Mouse (Mus musculus) CH12.LX (cell line): ENCODE data around the gene Sae1.

Source experiments
- BHLHE40 ChIP-seq: IDR thresholded peaks from 2 replicates; pipeline ENCODE4 v1.6.1; 2011; ENCODE audit warnings: mild to moderate bottlenecking, low read depth, low read length, improper control_type of control experiment
- CHD2 ChIP-seq: IDR thresholded peaks from 2 replicates; pipeline ENCODE4 v1.6.1; 2011; ENCODE audit warnings: low read length, improper control_type of control experiment
- CTCF ChIP-seq, 2 experiments: IDR thresholded peaks in 1 of 2; conservative IDR thresholded peaks in 1 of 2; 2 replicates each; pipeline ENCODE4 v1.5.1; 2011 to 2012; ENCODE audit warnings: low read depth in 2 of 2, low read length in 2 of 2, improper control_type of control experiment in 1 of 2, inconsistent platforms in 1 of 2, mild to moderate bottlenecking in 1 of 2, moderate library complexity in 1 of 2
- ELF1 ChIP-seq: IDR thresholded peaks from 2 replicates; pipeline ENCODE4 v1.6.1; 2014; ENCODE audit warnings: low read depth, mild to moderate bottlenecking, inconsistent platforms, low read length, improper control_type of control experiment
- EP300 ChIP-seq: IDR thresholded peaks from 2 replicates; pipeline ENCODE4 v1.6.1; 2011; ENCODE audit warnings: low read length, improper control_type of control experiment
- ETS1 ChIP-seq: conservative IDR thresholded peaks from 2 replicates; pipeline ENCODE4 v1.6.1; 2012; ENCODE audit warnings: low read depth, mild to moderate bottlenecking, inconsistent platforms, low read length, improper control_type of control experiment, moderate library complexity
- HCFC1 ChIP-seq: IDR thresholded peaks from 2 replicates; pipeline ENCODE4 v1.6.1; 2012; ENCODE audit warnings: low read depth, mild to moderate bottlenecking, inconsistent platforms, low read length, improper control_type of control experiment
- JUND ChIP-seq: conservative IDR thresholded peaks from 2 replicates; pipeline ENCODE4 v1.6.1; 2011; ENCODE audit warnings: low read depth, low read length, improper control_type of control experiment
- MAX ChIP-seq: IDR thresholded peaks from 2 replicates; pipeline ENCODE4 v1.6.1; 2011; ENCODE audit warnings: low read length, improper control_type of control experiment
- MXI1 ChIP-seq: IDR thresholded peaks from 2 replicates; pipeline ENCODE4 v1.6.1; 2011; ENCODE audit warnings: mild to moderate bottlenecking, low read depth, low read length, improper control_type of control experiment
- POLR2A ChIP-seq: IDR thresholded peaks from 2 replicates; pipeline ENCODE4 v1.6.1; 2011; ENCODE audit warnings: low read depth, mild to moderate bottlenecking, improper control_type of control experiment, low read length
- USF1 ChIP-seq: IDR thresholded peaks from 2 replicates; pipeline ENCODE4 v1.6.1; 2014; ENCODE audit warnings: low read depth, mild to moderate bottlenecking, inconsistent platforms, low read length, improper control_type of control experiment

DNA sequence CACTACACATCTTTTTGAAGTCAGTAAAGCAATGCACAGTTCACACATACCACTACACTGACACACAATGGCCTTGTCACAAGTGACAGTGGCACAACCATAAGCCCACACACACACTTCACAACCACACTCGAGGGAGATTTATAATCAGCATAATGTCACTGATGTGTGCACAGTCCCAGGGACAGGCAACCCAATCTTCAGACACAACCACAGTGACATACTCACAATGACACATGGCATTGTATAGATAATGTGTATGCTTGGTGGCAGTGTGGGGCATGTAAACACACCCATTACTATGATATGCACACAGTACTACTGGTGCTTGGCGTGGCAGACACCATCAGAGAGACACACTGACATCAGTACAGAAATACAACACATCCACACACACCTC, 91.5 kb downstream of the Sae1 start:
- TF ChIP-seq HCFC1: no peak
- TF ChIP-seq CTCF (conservative IDR thresholded peaks at IDR 0.05 in 1 of 2, IDR thresholded peaks at IDR 0.05 in 1 of 2; ENCODE audit: low read depth in 2 of 2, low read length in 2 of 2): no peak
- TF ChIP-seq USF1: no peak
- TF ChIP-seq ELF1: no peak
- TF ChIP-seq POLR2A: no peak
- TF ChIP-seq ETS1: no peak
- no peak for TF ChIP-seq MXI1
- no peak for TF ChIP-seq CHD2
- TF ChIP-seq JUND: no peak
- no peak for TF ChIP-seq EP300
- TF ChIP-seq MAX: no peak
- TF ChIP-seq BHLHE40: no peak
